Mouse (Mus musculus): Measurements from ENCODE around the gene Cys1.

The Cys1 gene

DNA sequence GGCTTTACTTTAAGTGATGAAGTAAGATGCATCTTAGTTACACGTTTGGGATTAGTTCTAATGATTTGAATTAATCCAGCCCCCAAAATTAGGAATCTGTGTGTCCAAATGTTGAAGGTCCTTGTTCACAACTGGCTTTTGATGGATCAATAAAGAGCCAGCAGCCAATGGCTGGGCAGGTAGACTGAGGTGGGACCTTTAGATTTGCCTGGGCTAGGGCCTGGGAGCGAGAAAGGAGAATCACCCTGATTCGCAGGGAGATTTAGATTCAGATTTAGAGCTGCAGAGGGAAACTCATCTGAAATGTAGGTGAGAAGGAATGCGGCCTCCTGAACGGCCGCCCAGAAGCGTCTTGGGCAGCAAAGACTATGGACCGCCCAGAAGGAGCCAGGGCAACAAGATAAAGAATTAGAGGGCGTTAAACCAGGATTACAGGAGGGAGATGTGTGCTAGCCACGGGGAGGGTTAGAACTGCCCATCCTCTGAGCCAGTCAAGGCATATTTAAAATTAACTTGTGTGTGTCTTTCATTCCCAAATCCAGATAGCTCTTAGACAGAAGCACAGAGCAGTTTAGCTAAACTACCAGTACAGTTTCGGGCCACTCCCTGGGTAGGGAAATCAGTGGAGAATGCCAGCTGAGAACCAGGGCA lies 5.2 kb upstream of the Cys1 start:
- TF ChIP-seq NANOG (IDR thresholded peaks at IDR 0.05; ENCODE audit: borderline replicate concordance, low read length) (no peak), CTCF (conservative IDR thresholded peaks at IDR 0.05; ENCODE audit: low read length) (no peak), POU5F1 (IDR thresholded peaks at IDR 0.05; ENCODE audit: borderline replicate concordance, low read length) (no peak)
- H3K4me1 ChIP-seq (replicated peaks; ENCODE audit: low read depth, low read length), result peaks cover 6% of the 10 kb centered on the region
- H3K4me3 ChIP-seq (replicated peaks; ENCODE audit: low read length), result no peak overlapping the region
- peaks cover 41% of the 10 kb centered on the region for H3K27me3 ChIP-seq (ENCODE audit: insufficient read depth, low read length)
- no peaks in the 10 kb centered on the region for H3K36me3 ChIP-seq (ENCODE audit: insufficient read depth, low read length)
- H3K9me3 ChIP-seq (ENCODE audit: low read length), result no peaks in the 10 kb centered on the region

- no peaks in the 10 kb centered on the region for H3K36me3 ChIP-seq (ENCODE audit: insufficient read depth, low read length)
- no peak overlapping the region for H3K4me3 ChIP-seq (replicated peaks; ENCODE audit: low read length)
- TF ChIP-seq POU5F1 (IDR thresholded peaks at IDR 0.05; ENCODE audit: borderline replicate concordance, low read length) (no peak), CTCF (conservative IDR thresholded peaks at IDR 0.05; ENCODE audit: low read length) (no peak), NANOG (IDR thresholded peaks at IDR 0.05; ENCODE audit: borderline replicate concordance, low read length) (no peak)
- H3K4me1 ChIP-seq (replicated peaks; ENCODE audit: low read depth, low read length), result peaks cover 12% of the 10 kb centered on the region
- no peaks in the 10 kb centered on the region for H3K9me3 ChIP-seq (ENCODE audit: low read length)
- H3K27me3 ChIP-seq (ENCODE audit: insufficient read depth, low read length), result peaks cover 48% of the 10 kb centered on the region
Observed at GRCm38 (mm10) chr12:24686038-24686695, 4.6 kb upstream of the Cys1 start.

GRCm38 (mm10) chr12:24683461-24683860 lies 1.8 kb upstream of the Cys1 start:
- peaks cover 74% of the 10 kb centered on the region for H3K27me3 ChIP-seq (ENCODE audit: insufficient read depth, low read length)
- H3K4me3 ChIP-seq (replicated peaks; ENCODE audit: low read length), result no peak overlapping the region
- H3K36me3 ChIP-seq (ENCODE audit: insufficient read depth, low read length), result no peaks in the 10 kb centered on the region
- no peaks in the 10 kb centered on the region for H3K9me3 ChIP-seq (ENCODE audit: low read length)
- TF ChIP-seq POU5F1 (IDR thresholded peaks at IDR 0.05; ENCODE audit: borderline replicate concordance, low read length) (no peak), CTCF (conservative IDR thresholded peaks at IDR 0.05; ENCODE audit: low read length) (no peak), NANOG (IDR thresholded peaks at IDR 0.05; ENCODE audit: borderline replicate concordance, low read length) (no peak)
- peaks cover 17% of the 10 kb centered on the region for H3K4me1 ChIP-seq (replicated peaks; ENCODE audit: low read depth, low read length)

- H3K4me1 ChIP-seq (replicated peaks; ENCODE audit: low read depth, low read length), result peaks cover 17% of the 10 kb centered on the region
- no peaks in the 10 kb centered on the region for H3K9me3 ChIP-seq (ENCODE audit: low read length)
- peaks cover 76% of the 10 kb centered on the region for H3K27me3 ChIP-seq (ENCODE audit: insufficient read depth, low read length)
- TF ChIP-seq NANOG (IDR thresholded peaks at IDR 0.05; ENCODE audit: borderline replicate concordance, low read length), result no peak
- TF ChIP-seq POU5F1 (IDR thresholded peaks at IDR 0.05; ENCODE audit: borderline replicate concordance, low read length), result no peak
- TF ChIP-seq CTCF (conservative IDR thresholded peaks at IDR 0.05; ENCODE audit: low read length), result no peak
- no peak overlapping the region for H3K4me3 ChIP-seq (replicated peaks; ENCODE audit: low read length)
- H3K36me3 ChIP-seq (ENCODE audit: insufficient read depth, low read length), result no peaks in the 10 kb centered on the region
Observed at GRCm38 (mm10) chr12:24682563-24682962, 950 bp upstream of the Cys1 start.

- Histone ChIP-seq H3K27me3 (ENCODE audit: insufficient read depth, low read length) (peaks cover 69% of the 10 kb centered on the region), H3K36me3 (ENCODE audit: insufficient read depth, low read length) (no peaks in the 10 kb centered on the region), H3K4me1 (replicated peaks; ENCODE audit: low read depth, low read length) (peaks cover 17% of the 10 kb centered on the region), H3K9me3 (ENCODE audit: low read length) (no peaks in the 10 kb centered on the region), H3K4me3 (replicated peaks; ENCODE audit: low read length) (peak overlapping the region; percentile 81)
- TF ChIP-seq NANOG (IDR thresholded peaks at IDR 0.05; ENCODE audit: borderline replicate concordance, low read length) (no peak), POU5F1 (IDR thresholded peaks at IDR 0.05; ENCODE audit: borderline replicate concordance, low read length) (no peak), CTCF (conservative IDR thresholded peaks at IDR 0.05; ENCODE audit: low read length) (no peak)
Observed at GRCm38 (mm10) chr12:24680492-24681285, 924 bp downstream of the Cys1 start.

- peaks cover 65% of the 10 kb centered on the region for H3K27me3 ChIP-seq (ENCODE audit: insufficient read depth, low read length)
- TF ChIP-seq POU5F1 (IDR thresholded peaks at IDR 0.05; ENCODE audit: borderline replicate concordance, low read length), result no peak
- no peak for TF ChIP-seq NANOG (IDR thresholded peaks at IDR 0.05; ENCODE audit: borderline replicate concordance, low read length)
- no peak for TF ChIP-seq CTCF (conservative IDR thresholded peaks at IDR 0.05; ENCODE audit: low read length)
- H3K9me3 ChIP-seq (ENCODE audit: low read length), result no peaks in the 10 kb centered on the region
- H3K4me3 ChIP-seq (replicated peaks; ENCODE audit: low read length), result peak overlapping the region; percentile 81
- H3K36me3 ChIP-seq (ENCODE audit: insufficient read depth, low read length), result no peaks in the 10 kb centered on the region
- H3K4me1 ChIP-seq (replicated peaks; ENCODE audit: low read depth, low read length), result peaks cover 17% of the 10 kb centered on the region
Observed at GRCm38 (mm10) chr12:24680096-24680491, 1.5 kb downstream of the Cys1 start.

DNA sequence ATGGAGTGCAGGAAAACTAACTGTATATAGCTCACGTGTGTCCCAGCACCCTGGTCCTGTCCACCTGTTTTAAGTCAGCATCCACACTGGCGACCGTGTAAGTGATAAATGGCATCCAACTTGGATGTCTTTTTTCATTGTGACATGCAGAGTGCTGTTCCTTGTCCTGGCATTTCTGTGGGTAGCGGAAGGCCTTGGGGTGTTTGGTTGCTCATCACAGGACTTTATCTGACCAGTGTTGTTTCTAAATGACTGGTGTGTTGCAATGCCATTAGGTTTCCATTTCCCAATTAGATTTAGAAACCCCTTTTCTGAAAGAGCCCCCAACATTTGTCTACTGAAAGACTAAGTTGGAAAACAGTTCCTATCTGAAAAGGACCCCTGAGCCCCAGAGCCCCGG lies 19.5 kb downstream of the Cys1 start:
- TF ChIP-seq POU5F1 (IDR thresholded peaks at IDR 0.05; ENCODE audit: borderline replicate concordance, low read length) (no peak), CTCF (conservative IDR thresholded peaks at IDR 0.05; ENCODE audit: low read length) (no peak), NANOG (IDR thresholded peaks at IDR 0.05; ENCODE audit: borderline replicate concordance, low read length) (no peak)
- no peak overlapping the region for H3K4me3 ChIP-seq (replicated peaks; ENCODE audit: low read length)
- no peaks in the 10 kb centered on the region for H3K27me3 ChIP-seq (ENCODE audit: insufficient read depth, low read length)

GRCm38 (mm10) chr12:24661100-24661499 lies 20.5 kb downstream of the Cys1 start:
- Histone ChIP-seq H3K4me3 (replicated peaks; ENCODE audit: low read length) (no peak overlapping the region), H3K9me3 (ENCODE audit: low read length) (no peaks in the 10 kb centered on the region), H3K4me1 (replicated peaks; ENCODE audit: low read depth, low read length) (peaks cover 13% of the 10 kb centered on the region; the same call in 1 of the 2 replicates), H3K36me3 (ENCODE audit: insufficient read depth, low read length) (peaks cover 64% of the 10 kb centered on the region), H3K27me3 (ENCODE audit: insufficient read depth, low read length) (no peaks in the 10 kb centered on the region)
- TF ChIP-seq POU5F1 (IDR thresholded peaks at IDR 0.05; ENCODE audit: borderline replicate concordance, low read length), result no peak

More for the DNA sequence above, 19.5 kb downstream of the Cys1 start:
- H3K9me3 ChIP-seq (ENCODE audit: low read length), result no peaks in the 10 kb centered on the region
- peaks cover 5% of the 10 kb centered on the region; the same call in 1 of the 2 replicates for H3K4me1 ChIP-seq (replicated peaks; ENCODE audit: low read depth, low read length)
- H3K36me3 ChIP-seq (ENCODE audit: insufficient read depth, low read length), result peaks cover 54% of the 10 kb centered on the region
